9 mouse cellular contexts compared by ENCODE assay signal in the genomic region with DNA sequence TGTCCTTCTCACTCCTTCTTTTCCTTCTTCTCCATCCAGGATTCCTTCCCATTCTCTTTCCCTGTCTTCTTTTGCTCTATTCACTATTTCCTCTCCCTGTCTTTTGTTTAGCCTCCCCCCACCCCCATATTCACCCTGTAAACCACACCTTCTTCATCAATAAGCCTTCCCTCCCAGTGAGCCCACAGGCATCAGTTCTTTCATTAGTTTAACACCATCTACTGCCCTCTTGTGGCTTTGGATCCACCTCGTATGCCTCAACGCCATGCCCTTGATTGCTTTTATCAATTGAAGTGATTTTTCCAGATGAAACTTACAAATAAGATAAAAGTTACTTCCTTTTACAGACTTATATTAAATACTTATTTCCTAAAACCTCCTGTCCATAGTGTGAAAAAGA.
A peak's percentile ranks its signal among the peaks of the same experiment; 100 is the strongest.
DNase-seq lines count a peak whose midpoint lies in the region; ATAC-seq and TF ChIP-seq lines count a peak whose summit lies in the region.
"Had no signal": no experiment of that assay in that cellular context is flagged by ENCODE, and none has a peak within 500 bp of the region (broad histone marks: within the 10 kb centered on the region; RNA-seq: fewer than 3 reads in every experiment).

No protein-coding gene starts in this region.

- 21% methylated on average over 2 of the region's 2 CpGs for WGBS in neural tube, embryonic 12.5 days
- 30% methylated on average over 2 of the region's 2 CpGs for WGBS in thymus, adult 2 months

- peak; percentile 2 for DNase-seq in heart, adult 8-10 months (ENCODE audit: low spot score)
- no peak for DNase-seq in heart, postnatal 25 days (ENCODE audit: low spot score)
- peak; percentile 35 for DNase-seq in ES-CJ7 (ENCODE audit: low read depth, low spot score)
- peak; percentile 6 to 54 for DNase-seq in cerebellum, postnatal 25 days
- DNase-seq in layer of hippocampus, adult 18-20 months (ENCODE audit: low spot score in 2 of 2): peak; percentile 11 to 64
- DNase-seq in thymus, adult 2 months: no peak
- no peak for DNase-seq in thymus, postnatal 4 days

- H3K27me3 ChIP-seq in neural tube, embryonic 12.5 days (replicated peaks): no peaks in the 10 kb centered on the region
- H3K27me3 ChIP-seq in thymus, adult 2 months (ENCODE audit: control insufficient read depth, insufficient read depth, low read length): no peaks in the 10 kb centered on the region
- H3K27me3 ChIP-seq: limb, embryonic 15.5 days had no signal

- no peak for TF ChIP-seq POLR2A in thymus, adult 2 months (IDR thresholded peaks at IDR 0.05; ENCODE audit: control insufficient read depth, extremely low read depth, insufficient read depth, low read length, poor library complexity)

- no peaks in the 10 kb centered on the region for H3K36me3 ChIP-seq in neural tube, embryonic 12.5 days
- H3K36me3 ChIP-seq in thymus, adult 2 months (ENCODE audit: control insufficient read depth, insufficient read depth, low read length): no peaks in the 10 kb centered on the region
- H3K36me3 ChIP-seq: limb, embryonic 15.5 days had no signal

- H3K4me3 ChIP-seq in neural tube, embryonic 12.5 days: no peak overlapping the region
- H3K4me3 ChIP-seq in thymus, adult 2 months (ENCODE audit: control insufficient read depth, insufficient read depth, low read length): no peak overlapping the region
- H3K4me3 ChIP-seq: limb, embryonic 15.5 days had no signal

- no peak overlapping the region for H3K4me2 ChIP-seq in neural tube, embryonic 12.5 days (replicated peaks)
- H3K4me2 ChIP-seq: limb, embryonic 15.5 days had no signal

- peak; percentile 78 for ATAC-seq in neural tube, embryonic 12.5 days (ENCODE audit: low FRiP score, low read depth)

- H3K9me3 ChIP-seq in neural tube, embryonic 12.5 days: no peaks in the 10 kb centered on the region
- H3K9me3 ChIP-seq: limb, embryonic 15.5 days had no signal

- intact Hi-C loops in heart, postnatal 25 days (cut with DNase I): no loop called here

- no peak for TF ChIP-seq CTCF in thymus, adult 2 months (IDR thresholded peaks at IDR 0.05; ENCODE audit: borderline replicate concordance, control insufficient read depth, extremely low read depth, insufficient read depth, low read length, poor library complexity)

- no peaks in the 10 kb centered on the region for H3K4me1 ChIP-seq in neural tube, embryonic 12.5 days
- H3K4me1 ChIP-seq in thymus, adult 2 months (replicated peaks; ENCODE audit: control insufficient read depth, insufficient read depth, low read length): no peaks in the 10 kb centered on the region
- H3K4me1 ChIP-seq: limb, embryonic 15.5 days had no signal

- no peak overlapping the region for H3K27ac ChIP-seq in neural tube, embryonic 12.5 days
- no peak overlapping the region for H3K27ac ChIP-seq in thymus, adult 2 months (ENCODE audit: control insufficient read depth, insufficient read depth, low read length)
- H3K27ac ChIP-seq: limb, embryonic 15.5 days had no signal

- no peak overlapping the region for H3K9ac ChIP-seq in neural tube, embryonic 12.5 days
- H3K9ac ChIP-seq: limb, embryonic 15.5 days had no signal

Comparison
In these comparisons a context has a peak if more than half of its experiments do, and no peak if none do; other contexts are left out.
1. DNase-seq: peak in heart, adult 8-10 months (single experiment), ES-CJ7 (single experiment), cerebellum, postnatal 25 days (2 of 2) and layer of hippocampus, adult 18-20 months (2 of 2); none in heart, postnatal 25 days (single experiment), thymus, adult 2 months (single experiment) and thymus, postnatal 4 days (single experiment).